Mouse (Mus musculus) embryonic facial prominence, embryonic 10.5 days (tissue): Measurements from ENCODE around the gene Amz2. TPM values are rescaled to one million over a fixed set of nuclear protein-coding genes. Genes with fewer than 3 reads are reported as not detected.

Experiments used
- DNase-seq: peaks from one replicate; pipeline ENCODE4 v3.0.0-alpha.2; 2017; ENCODE audit warnings: low spot score
- H3K27ac ChIP-seq: fragments of 300-500 bp; sonication (generic); replicated peaks from 2 replicates; pipeline ENCODE4 v1.5.1; 2016; ENCODE audit warnings: mild to moderate bottlenecking
- H3K27me3 ChIP-seq: fragments of 300-500 bp; sonication (generic); replicated peaks from 2 replicates; pipeline ENCODE4 v1.6.1; 2016; ENCODE audit warnings: low read depth, mild to moderate bottlenecking; ENCODE audit not compliant: poor library complexity, severe bottlenecking
- H3K36me3 ChIP-seq: fragments of 300-500 bp; sonication (generic); replicated peaks from 2 replicates; pipeline ENCODE4 v1.6.1; 2016; ENCODE audit warnings: mild to moderate bottlenecking, moderate library complexity
- H3K4me1 ChIP-seq: fragments of 300-500 bp; sonication (generic); 2 replicates; pipeline ENCODE4 v1.6.1; 2016
- H3K4me3 ChIP-seq: fragments of 300-500 bp; sonication (generic); 2 replicates; pipeline ENCODE4 v1.5.1; 2016; ENCODE audit warnings: mild to moderate bottlenecking, moderate library complexity
- H3K9me3 ChIP-seq: fragments of 300-500 bp; sonication (generic); 2 replicates; pipeline ENCODE4 v1.6.1; 2016; ENCODE audit warnings: mild to moderate bottlenecking
- WGBS: fragments of 180-500 bp; shearing (Covaris S2); methylation state at CpG from one replicate; pipeline ENCODE4 v1.1.7; 2016; 5-methylcytosine and 5-hydroxymethylcytosine counted together
- polyA plus RNA-seq: library from polyadenylated mRNA; unstranded; fragments of >200 nt; fragmentation: Nextera tagmentation; extraction: Ambion mirVana; gene quantifications from 2 replicates; pipeline ENCODE4 v1.2.1, GENCODE M21; 2016

The Amz2 gene
- polyA plus RNA-seq, 1 experiment from 2014 or later, result 41.6 TPM

DNA sequence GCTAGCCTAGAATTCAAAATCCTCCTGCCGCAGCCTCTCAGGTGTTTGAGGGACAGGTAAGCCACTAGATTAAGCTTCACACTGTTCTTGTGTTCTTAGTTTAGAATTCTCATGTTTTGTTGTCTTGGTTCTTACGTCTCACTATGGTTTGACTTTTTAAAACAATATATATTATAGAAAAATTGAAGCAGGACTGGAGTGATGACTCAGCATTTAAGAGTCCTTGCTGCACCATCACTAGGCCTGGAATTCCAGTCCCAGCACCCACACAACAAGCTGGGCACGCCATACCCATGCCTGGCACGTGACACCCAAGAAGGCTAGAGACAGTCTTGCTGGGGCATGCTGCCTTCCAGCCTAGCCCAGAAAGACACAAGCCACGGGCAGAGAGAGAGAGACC, 19.3 kb upstream of the Amz2 start:
- 90% methylated on average over 5 of the region's 5 CpGs for WGBS
- Histone ChIP-seq H3K27me3 (no peaks in the 10 kb centered on the region), H3K36me3 (peaks cover 5% of the 10 kb centered on the region; the same call in 1 of the 2 replicates), H3K27ac (no peak overlapping the region), H3K4me1 (no peaks in the 10 kb centered on the region), H3K9me3 (no peaks in the 10 kb centered on the region), H3K4me3 (no peak overlapping the region)
- DNase-seq, result no peak

DNA sequence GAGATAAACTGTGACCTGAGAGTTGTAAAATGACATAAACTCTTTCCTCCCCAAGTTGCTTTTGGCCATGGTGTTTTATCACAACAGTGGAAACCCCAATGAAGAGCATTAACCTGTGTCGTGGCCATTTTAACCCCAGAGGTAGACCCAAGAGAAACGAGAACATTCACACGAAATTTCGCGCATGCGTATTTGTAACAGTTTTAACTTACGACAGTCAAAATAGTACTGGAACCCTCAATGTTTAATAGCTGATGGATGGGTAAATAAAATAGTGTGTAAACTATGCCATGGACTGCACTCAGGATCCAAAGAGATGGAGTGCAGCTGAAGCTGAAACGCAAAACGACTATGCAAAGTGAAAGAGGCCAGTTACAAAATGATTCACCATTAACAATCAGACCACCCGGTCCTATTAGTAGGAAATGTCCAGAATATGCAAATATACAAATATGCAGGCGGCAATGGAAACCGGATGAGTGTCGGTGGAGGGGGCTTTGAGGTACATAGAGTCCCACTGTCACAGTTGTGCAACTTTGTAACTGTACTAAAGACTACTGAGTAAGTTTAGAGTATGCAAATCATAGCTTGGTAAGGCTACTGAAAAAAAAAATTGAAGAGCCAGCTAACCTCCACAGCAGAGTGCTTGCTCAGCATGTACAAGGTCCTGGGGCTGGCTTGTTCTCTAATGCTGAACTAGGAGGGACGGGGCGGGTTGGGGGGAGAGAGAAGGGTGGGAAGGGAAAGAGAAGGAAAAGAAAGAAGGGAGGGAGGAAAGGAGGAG, 15.4 kb upstream of the Amz2 start:
- no peaks in the 10 kb centered on the region for H3K9me3 ChIP-seq
- no peak overlapping the region for H3K4me3 ChIP-seq
- DNase-seq, result no peak
- H3K27me3 ChIP-seq, result no peaks in the 10 kb centered on the region
- no peaks in the 10 kb centered on the region for H3K36me3 ChIP-seq
- H3K27ac ChIP-seq, result no peak overlapping the region
- WGBS, result 89% methylated on average over 15 of the region's 15 CpGs
- no peaks in the 10 kb centered on the region for H3K4me1 ChIP-seq

DNA sequence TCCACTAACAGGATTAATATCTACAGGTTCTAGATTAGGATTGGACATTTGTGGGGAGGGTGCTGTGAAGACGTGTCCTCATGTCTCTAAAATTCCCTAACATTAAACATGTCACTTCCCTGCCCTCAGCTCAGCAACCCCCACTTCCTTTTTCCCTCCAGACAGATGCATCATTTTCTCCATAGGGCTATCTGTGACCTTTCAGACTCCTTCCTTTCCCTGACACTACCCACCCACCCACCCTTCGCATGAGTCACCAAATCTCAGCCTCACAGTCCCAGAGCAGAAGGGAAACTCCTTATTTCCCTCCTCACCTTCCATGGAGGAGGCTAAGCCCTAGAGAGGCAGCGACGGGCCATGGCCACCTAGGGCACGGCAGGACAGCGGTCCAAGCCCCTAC, 12.1 kb upstream of the Amz2 start, which contains the start of gene 9930022D16Rik:
TSS of gene 9930022D16Rik (plus strand) at position 301 of the 400 bp plus-strand sequence.
- Histone ChIP-seq H3K36me3 (no peaks in the 10 kb centered on the region), H3K27me3 (no peaks in the 10 kb centered on the region), H3K27ac (no peak within 1 kb of the TSS), H3K9me3 (no peaks in the 10 kb centered on the region), H3K4me1 (no peaks in the 10 kb centered on the region), H3K4me3 (no peak within 1 kb of the TSS)
- DNase-seq, result no peak
- WGBS, result 87% methylated on average over 6 of the region's 6 CpGs

DNA sequence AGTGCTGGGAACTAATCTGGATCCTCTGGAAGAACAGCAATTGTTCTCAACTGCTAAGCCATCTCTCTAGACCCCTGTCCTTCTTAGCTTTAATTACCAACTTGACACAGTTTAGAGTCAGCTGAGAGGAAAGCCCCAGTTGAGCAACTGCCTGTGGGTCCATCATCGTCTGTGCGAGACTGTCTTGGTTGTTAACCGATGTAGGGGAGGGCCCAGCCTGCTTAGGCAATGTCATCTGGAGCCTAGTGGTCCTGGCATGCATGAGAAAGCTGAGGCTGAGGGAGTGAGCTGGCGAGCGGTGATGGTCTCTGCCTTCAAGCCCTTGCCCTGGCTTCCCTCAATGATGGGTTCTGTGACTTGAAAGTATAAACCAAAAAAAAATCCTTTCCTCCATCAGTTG, 10.9 kb upstream of the Amz2 start:
- Histone ChIP-seq H3K4me3 (no peak overlapping the region), H3K36me3 (no peaks in the 10 kb centered on the region), H3K9me3 (no peaks in the 10 kb centered on the region), H3K27ac (no peak overlapping the region), H3K4me1 (0 out of 2 replicates have a peak, but pooled peaks cover 1% of the 10 kb centered on the region), H3K27me3 (no peaks in the 10 kb centered on the region; the same call in 1 of the 2 replicates)
- 91% methylated on average over 5 of the region's 5 CpGs for WGBS
- no peak for DNase-seq

DNA sequence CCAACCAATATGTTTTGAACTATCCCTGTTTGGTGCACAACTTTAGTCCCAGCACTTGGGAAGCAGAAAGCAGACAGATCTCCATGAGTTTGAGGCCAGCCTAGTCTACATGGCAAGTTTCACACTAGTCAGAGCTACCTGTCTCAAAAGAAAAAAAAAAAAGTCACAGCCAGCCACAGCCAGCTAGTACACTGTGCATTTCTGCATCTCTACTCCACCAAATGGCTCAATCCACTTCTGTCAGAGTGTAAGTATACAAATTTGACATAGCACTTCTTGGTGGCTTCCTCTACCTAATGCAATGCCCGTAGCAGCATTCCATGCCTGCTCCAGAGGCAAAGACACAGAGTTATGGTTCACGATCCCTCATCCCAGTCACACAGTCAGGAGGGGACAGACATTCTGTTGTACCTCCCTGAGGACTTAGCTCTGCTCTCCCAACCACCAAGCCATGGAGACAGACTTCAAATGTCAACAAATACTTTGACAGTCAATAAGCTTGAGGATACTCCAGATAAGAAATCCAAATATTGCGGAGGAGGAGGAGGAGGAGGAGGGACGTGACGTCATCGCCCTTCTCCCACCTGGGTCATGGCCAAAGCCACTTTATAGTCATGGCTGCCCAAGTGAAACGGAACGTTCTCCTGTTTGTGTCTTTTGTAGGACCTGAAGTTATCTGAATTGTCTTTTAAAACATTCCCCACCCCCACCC, 8.9 kb upstream of the Amz2 start:
- Histone ChIP-seq H3K9me3 (no peaks in the 10 kb centered on the region), H3K27me3 (no peaks in the 10 kb centered on the region; the same call in 1 of the 2 replicates), H3K36me3 (no peaks in the 10 kb centered on the region), H3K4me3 (no peak overlapping the region), H3K27ac (no peak overlapping the region), H3K4me1 (0 out of 2 replicates have a peak, but pooled peaks cover 3% of the 10 kb centered on the region)
- WGBS, result 87% methylated on average over 8 of the region's 8 CpGs
- DNase-seq, result no peak

DNA sequence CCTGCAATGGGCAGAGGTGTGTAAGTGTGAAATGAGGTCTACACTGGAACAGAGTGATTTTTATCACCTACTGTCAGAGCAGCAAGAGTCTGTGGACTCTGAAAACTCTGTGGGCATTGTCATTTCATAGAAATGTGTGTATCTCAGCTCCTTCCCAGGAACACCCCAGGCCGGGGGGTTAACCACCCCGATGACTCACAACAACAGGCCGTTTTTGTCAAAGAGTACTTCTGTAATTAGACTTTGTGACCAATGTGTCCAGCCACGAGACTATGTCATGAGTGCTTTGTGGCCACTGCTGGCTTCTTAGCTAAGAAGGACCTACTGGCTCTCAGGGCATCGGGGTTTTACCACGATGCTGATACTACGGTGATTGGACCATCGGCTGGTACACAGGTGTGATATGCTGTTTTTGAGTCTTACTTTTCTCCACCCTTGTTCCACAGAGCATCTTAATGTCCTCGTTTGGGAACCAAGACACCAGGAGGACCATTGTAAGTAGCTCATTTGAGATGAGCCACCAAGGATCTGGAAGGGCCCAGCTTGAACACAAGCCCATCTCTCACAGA, 8.2 kb upstream of the Amz2 start:
- Histone ChIP-seq H3K27me3 (no peaks in the 10 kb centered on the region; the same call in 1 of the 2 replicates), H3K4me3 (no peak overlapping the region), H3K36me3 (no peaks in the 10 kb centered on the region), H3K9me3 (no peaks in the 10 kb centered on the region), H3K4me1 (0 out of 2 replicates have a peak, but pooled peaks cover 3% of the 10 kb centered on the region), H3K27ac (no peak overlapping the region)
- DNase-seq, result no peak
- WGBS, result 91% methylated on average over 9 of the region's 9 CpGs

DNA sequence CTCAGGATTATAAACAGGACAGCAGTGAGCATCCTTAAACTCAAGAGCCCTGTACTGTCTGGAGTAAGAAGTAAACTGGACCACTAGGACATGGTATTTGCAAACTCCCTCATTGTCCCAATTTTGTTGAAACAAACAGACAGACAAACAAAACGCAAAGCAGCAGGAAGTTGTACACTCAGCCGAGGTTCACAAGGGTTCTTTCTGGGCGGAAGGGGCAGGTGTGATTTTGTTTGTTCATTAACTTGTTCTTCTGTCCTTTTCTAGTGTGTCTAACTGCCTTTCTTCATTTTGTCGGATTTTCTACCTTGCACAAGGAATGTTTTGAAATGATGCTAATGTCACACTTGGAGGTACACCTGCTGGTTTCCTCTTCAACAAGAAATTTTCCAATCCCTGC, 6.3 kb upstream of the Amz2 start:
- H3K4me1 ChIP-seq, result 0 out of 2 replicates have a peak, but pooled peaks cover 3% of the 10 kb centered on the region
- no peak overlapping the region for H3K4me3 ChIP-seq
- WGBS, result 49% methylated on average over 4 of the region's 4 CpGs
- H3K27ac ChIP-seq, result no peak overlapping the region
- H3K36me3 ChIP-seq, result no peaks in the 10 kb centered on the region
- DNase-seq, result no peak
- H3K9me3 ChIP-seq, result no peaks in the 10 kb centered on the region
- no peaks in the 10 kb centered on the region; the same call in 1 of the 2 replicates for H3K27me3 ChIP-seq

DNA sequence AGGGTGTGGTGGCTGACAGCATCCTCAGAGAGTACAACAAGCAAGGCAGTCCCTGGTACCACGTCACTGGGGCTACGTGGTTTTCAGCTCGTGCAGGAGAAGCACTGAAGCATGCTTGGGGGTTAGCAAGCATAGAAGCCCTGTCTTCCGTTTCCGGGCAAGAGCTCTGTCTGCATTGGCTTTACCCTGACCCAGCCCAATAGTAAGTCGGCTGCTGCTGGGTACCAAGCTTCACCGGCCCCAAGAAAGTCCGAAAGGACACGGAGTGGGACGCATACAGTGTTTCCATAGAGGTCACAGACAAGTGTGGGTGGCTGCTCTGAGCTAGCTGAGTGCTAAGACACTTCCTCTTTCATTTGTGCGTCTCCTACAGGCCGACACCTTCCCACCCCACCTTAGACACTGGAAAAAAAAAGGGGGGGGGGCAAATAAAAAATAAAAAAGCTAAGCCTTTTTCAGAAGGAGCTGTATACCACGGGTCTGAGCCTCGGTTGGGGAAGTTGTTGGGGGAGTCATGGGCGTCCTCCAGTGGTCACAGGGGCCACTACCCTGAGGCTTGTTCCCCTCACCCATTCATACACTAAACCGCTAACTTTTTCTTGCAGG, 5.7 kb upstream of the Amz2 start:
- H3K4me3 ChIP-seq, result no peak overlapping the region
- H3K36me3 ChIP-seq, result no peaks in the 10 kb centered on the region
- H3K27me3 ChIP-seq, result no peaks in the 10 kb centered on the region; the same call in 1 of the 2 replicates
- H3K4me1 ChIP-seq, result peaks cover 5% of the 10 kb centered on the region; the same call in 1 of the 2 replicates
- H3K27ac ChIP-seq, result no peak overlapping the region
- 39% methylated on average over 16 of the region's 16 CpGs for WGBS
- DNase-seq, result no peak
- H3K9me3 ChIP-seq, result no peaks in the 10 kb centered on the region

DNA sequence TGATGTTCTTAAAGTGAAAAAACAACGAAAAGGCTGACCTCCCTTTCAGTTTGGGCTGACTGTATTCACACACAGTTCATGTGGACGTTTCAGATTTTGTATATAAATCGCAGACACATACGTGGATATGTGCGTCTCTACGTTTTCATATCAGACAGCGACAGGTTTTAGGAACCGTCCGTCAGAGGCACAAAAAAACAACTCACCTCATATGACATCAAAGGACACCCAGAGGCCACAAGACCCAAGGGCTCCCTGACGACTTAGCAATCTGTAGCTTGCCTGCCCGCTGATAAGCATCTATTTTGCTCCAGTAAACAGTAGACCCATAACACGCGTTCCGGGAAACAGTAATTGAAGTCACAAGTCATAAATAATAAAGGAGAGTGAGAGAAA, 5.2 kb upstream of the Amz2 start:
- WGBS, result 87% methylated on average over 14 of the region's 14 CpGs
- no peaks in the 10 kb centered on the region for H3K36me3 ChIP-seq
- no peak for DNase-seq
- H3K27me3 ChIP-seq, result no peaks in the 10 kb centered on the region; the same call in 1 of the 2 replicates
- H3K4me1 ChIP-seq, result peaks cover 8% of the 10 kb centered on the region; the same call in 1 of the 2 replicates
- H3K4me3 ChIP-seq, result no peak overlapping the region
- no peak overlapping the region for H3K27ac ChIP-seq
- no peaks in the 10 kb centered on the region for H3K9me3 ChIP-seq

DNA sequence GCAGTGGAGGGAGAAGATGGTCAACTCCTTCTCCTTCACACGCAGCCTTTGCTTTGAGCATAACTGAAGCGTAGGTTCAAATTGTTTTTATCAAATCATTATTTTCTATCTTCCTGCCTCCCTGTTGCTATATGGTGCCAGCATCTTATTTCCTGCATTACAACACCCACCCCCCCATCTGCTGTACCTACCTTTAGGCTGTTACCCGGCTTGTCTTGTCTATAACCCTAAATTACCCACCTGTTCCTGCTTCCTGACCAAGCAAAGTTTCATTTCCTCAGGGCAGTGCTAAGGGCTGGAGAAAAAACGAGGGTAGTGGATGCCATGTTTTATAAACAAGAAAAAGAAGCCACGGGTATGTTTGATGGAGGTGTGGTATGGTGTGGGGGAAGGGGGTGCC, 4.5 kb upstream of the Amz2 start:
- H3K9me3 ChIP-seq, result no peaks in the 10 kb centered on the region
- H3K4me1 ChIP-seq, result peaks cover 8% of the 10 kb centered on the region; the same call in 1 of the 2 replicates
- H3K4me3 ChIP-seq, result no peak overlapping the region
- no peak overlapping the region for H3K27ac ChIP-seq
- no peak for DNase-seq
- no peaks in the 10 kb centered on the region for H3K36me3 ChIP-seq
- H3K27me3 ChIP-seq, result no peaks in the 10 kb centered on the region; the same call in 1 of the 2 replicates
- 81% methylated on average over 5 of the region's 5 CpGs for WGBS

DNA sequence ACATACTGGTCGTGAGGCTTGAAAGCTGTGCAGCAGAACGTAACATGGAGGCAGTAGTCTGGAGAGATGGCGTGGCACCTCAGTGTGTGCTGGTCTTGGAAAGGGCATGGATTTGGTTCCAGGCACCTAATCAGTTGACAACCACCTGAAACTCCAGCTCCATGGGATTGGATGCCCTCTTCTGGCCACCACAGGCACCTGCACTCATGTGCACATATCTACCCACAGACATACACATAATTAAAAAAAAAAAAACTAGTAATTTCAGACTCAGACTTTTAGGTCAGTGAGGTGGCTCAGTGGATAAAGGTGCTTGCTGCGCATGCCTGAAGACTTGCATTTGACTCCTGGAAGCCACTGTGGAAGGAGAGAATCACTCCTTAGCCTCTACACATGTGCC, 3.5 kb upstream of the Amz2 start:
- no peak overlapping the region for H3K27ac ChIP-seq
- H3K36me3 ChIP-seq, result no peaks in the 10 kb centered on the region
- H3K4me3 ChIP-seq, result no peak overlapping the region
- no peaks in the 10 kb centered on the region; the same call in 1 of the 2 replicates for H3K27me3 ChIP-seq
- no peaks in the 10 kb centered on the region for H3K9me3 ChIP-seq
- H3K4me1 ChIP-seq, result peaks cover 15% of the 10 kb centered on the region
- WGBS, result 95% methylated on average over 4 of the region's 4 CpGs
- DNase-seq, result no peak

DNA sequence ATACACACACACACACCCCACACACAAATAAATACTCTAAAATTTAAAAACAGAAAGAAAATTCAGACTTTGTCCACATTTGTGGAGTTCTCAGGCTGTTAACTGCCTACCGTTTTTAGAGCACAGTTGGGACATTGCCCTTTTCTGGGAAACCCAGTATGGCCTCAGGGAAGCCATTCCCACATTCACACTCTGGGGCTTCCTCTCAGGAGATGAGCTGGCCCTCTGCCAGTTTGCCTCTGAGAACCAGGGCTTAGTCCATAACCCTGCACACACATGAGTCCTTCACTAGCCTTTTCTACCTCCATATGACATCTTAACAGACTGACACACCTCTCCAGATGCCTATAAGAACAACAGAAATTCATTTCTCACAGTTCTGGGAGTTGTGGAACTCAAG, 2.5 kb upstream of the Amz2 start:
- no peak for DNase-seq
- Histone ChIP-seq H3K27me3 (no peaks in the 10 kb centered on the region; the same call in 1 of the 2 replicates), H3K4me3 (no peak overlapping the region), H3K4me1 (peaks cover 15% of the 10 kb centered on the region), H3K9me3 (no peaks in the 10 kb centered on the region), H3K36me3 (peaks cover 1% of the 10 kb centered on the region), H3K27ac (no peak overlapping the region)
- WGBS, result 72% methylated on average over 1 of the region's 1 CpGs
